Mouse (Mus musculus) liver, embryonic 14.5 days (tissue): ENCODE measurements at regions not wholly inside any gene's neighbourhood (a gene's known extent, or its start where the extent isn't known, plus 50 kb on each side); places are given as distances from the start of the nearest gene placed in this dataset.

ENCODE experiments used
- ATAC-seq: fragments of 200-750 bp; cut with Nextera tagmentation; 2 replicates; pipeline ENCODE4 v1.8.0; 2017; ENCODE audit warnings: moderate number of reproducible peaks, mild to moderate bottlenecking, moderate library complexity; ENCODE audit not compliant: insufficient read depth
- DNase-seq, 3 experiments: peaks; one replicate each; pipeline ENCODE4 v3.0.0-alpha.2; 2012 to 2013; ENCODE audit warnings: low read depth in 3 of 3, low spot score in 3 of 3
- H3K27ac ChIP-seq: fragments of 300-500 bp; sonication (generic); 2 replicates; pipeline ENCODE4 v1.5.1; 2014; ENCODE audit warnings: moderate library complexity, mild to moderate bottlenecking, control low read depth, inconsistent platforms
- H3K27me3 ChIP-seq: fragments of 300-500 bp; sonication (generic); 2 replicates; pipeline ENCODE4 v1.6.1; 2014; ENCODE audit warnings: mild to moderate bottlenecking, low read length, moderate library complexity; ENCODE audit not compliant: control insufficient read depth, insufficient read depth
- H3K36me3 ChIP-seq: fragments of 300-500 bp; sonication (generic); replicated peaks from 2 replicates; pipeline ENCODE4 v1.6.1; 2014; ENCODE audit warnings: low read depth; ENCODE audit not compliant: control insufficient read depth, insufficient read depth
- H3K4me1 ChIP-seq, 2 experiments: fragments of 200-500 bp in 1 of 2; fragments of 300-500 bp in 1 of 2; sonication (generic) in 1 of 2; replicated peaks; 2 replicates each; pipeline ENCODE4 v1.6.1; 2012 to 2014; ENCODE audit warnings: antibody characterized with exemption in 1 of 2, inconsistent platforms in 1 of 2, low read length in 1 of 2; ENCODE audit not compliant: control insufficient read depth in 2 of 2, insufficient read depth in 2 of 2
- H3K4me2 ChIP-seq: fragments of 300-500 bp; sonication (generic); 2 replicates; pipeline ENCODE4 v1.6.1; 2014; ENCODE audit warnings: low read depth, mild to moderate bottlenecking, control low read depth, moderate library complexity
- H3K4me3 ChIP-seq, 2 experiments: fragments of 200-500 bp in 1 of 2; fragments of 300-500 bp in 1 of 2; sonication (generic) in 1 of 2; 2 replicates each; pipeline ENCODE4 v1.5.1; 2012 to 2014; ENCODE audit warnings: low read depth in 2 of 2, low read length in 2 of 2, mild to moderate bottlenecking in 2 of 2, control low read depth in 1 of 2, inconsistent platforms in 1 of 2, moderate library complexity in 1 of 2; ENCODE audit not compliant: insufficient read depth in 1 of 2
- H3K9ac ChIP-seq: fragments of 300-500 bp; sonication (generic); replicated peaks from 2 replicates; pipeline ENCODE4 v1.6.1; 2014; ENCODE audit warnings: mild to moderate bottlenecking, control low read depth, moderate library complexity
- H3K9me3 ChIP-seq: fragments of 300-500 bp; sonication (generic); 2 replicates; pipeline ENCODE4 v1.6.1; 2016; ENCODE audit warnings: low read length, mixed read lengths; ENCODE audit not compliant: control insufficient read depth
- CTCF ChIP-seq: IDR thresholded peaks from 2 replicates; pipeline ENCODE4 v1.5.1; 2016; ENCODE audit warnings: antibody characterized with exemption, low read depth, control low read depth
- EP300 ChIP-seq: IDR thresholded peaks from 2 replicates; pipeline ENCODE4 v1.6.1; 2016; ENCODE audit warnings: antibody characterized with exemption, low read depth
- WGBS: fragments of 180-500 bp; shearing (Covaris S2); extraction: QIAGEN DNeasy Blood & Tissue Kit; methylation state at CpG from one replicate; pipeline ENCODE4 v1.1.7; 2014; ENCODE audit not compliant: insufficient replicate concordance; 5-methylcytosine and 5-hydroxymethylcytosine counted together

- DNase-seq = no peak
- Histone ChIP-seq H3K27ac (no peak overlapping the region), H3K4me2 (no peak overlapping the region), H3K4me1 (no peaks in the 10 kb centered on the region), H3K9me3 (no peaks in the 10 kb centered on the region), H3K9ac (no peak overlapping the region), H3K36me3 (no peaks in the 10 kb centered on the region), H3K4me3 (no peak overlapping the region), H3K27me3 (no peaks in the 10 kb centered on the region)
- WGBS = 77% methylated on average over 12 of the region's 12 CpGs
- ATAC-seq = no peak
- no peak for TF ChIP-seq EP300
- TF ChIP-seq CTCF = no peak
These were observed 51.2 kb upstream of the Smg1 start for GRCm38 (mm10) chr7:118294637-118295036.
